Mouse (Mus musculus) cortical plate, adult 2 months (tissue): ENCODE data around the gene Agpat2.

Experiments used
- CTCF ChIP-seq: fragments of 200-500 bp; IDR thresholded peaks from 2 replicates; pipeline ENCODE4 v1.5.1; 2011; ENCODE audit warnings: mild to moderate bottlenecking, control low read depth, low read length; ENCODE audit not compliant: insufficient read depth; ENCODE audit errors: extremely low read depth
- POLR2A ChIP-seq: fragments of 200-500 bp; IDR thresholded peaks from 2 replicates; pipeline ENCODE4 v1.6.1; 2011; ENCODE audit warnings: mild to moderate bottlenecking, low read length, control low read depth; ENCODE audit not compliant: insufficient read depth; ENCODE audit errors: extremely low read depth

- TF ChIP-seq CTCF, result no peak
- no peak for TF ChIP-seq POLR2A
These were observed 1.6 kb downstream of the Agpat2 start for GRCm38 (mm10) chr2:26602631-26603030.
